Mouse (Mus musculus): Measurements from ENCODE around the gene Palld.

- TF ChIP-seq CTCF (IDR thresholded peaks at IDR 0.05; ENCODE audit: extremely low read depth, insufficient read length, insufficient replicate concordance, low read depth, low read length) (no peak), POLR2A (IDR thresholded peaks at IDR 0.05; ENCODE audit: low read depth, low read length) (no peak)
Observed at GRCm38 (mm10) chr8:61909313-61909712, 6.8 kb upstream of the Palld start.

All from small intestine, adult 2 months (tissue).